Mouse (Mus musculus) lung, postnatal 0 days (tissue): ENCODE data around the gene Pias1.
"Not testable (repeated sequence)": the region's sequence is repeated elsewhere in the genome, so short reads cannot be mapped to it uniquely, and the experiment has no call there.

Source experiments
- CTCF ChIP-seq: IDR thresholded peaks from 2 replicates; pipeline ENCODE4 v1.5.1; 2016; ENCODE audit warnings: antibody characterized with exemption, mild to moderate bottlenecking
- EP300 ChIP-seq: IDR thresholded peaks from 2 replicates; pipeline ENCODE4 v1.6.1; 2016; ENCODE audit warnings: antibody characterized with exemption, mild to moderate bottlenecking, control low read depth

- not testable (repeated sequence) for TF ChIP-seq CTCF, EP300
Observed at GRCm38 (mm10) chr9:62860102-62860501, 127.6 kb downstream of the Pias1 start.
